Mouse (Mus musculus): ENCODE results near the gene Cd80. TPM values are rescaled to one million over a fixed set of nuclear protein-coding genes. Genes with fewer than 3 reads are reported as not detected.
"Not testable (repeated sequence)": the region's sequence is repeated elsewhere in the genome, so short reads cannot be mapped to it uniquely, and the experiment has no call there.

The Cd80 gene
- polyA plus RNA-seq, 1 experiment from 2014 or later, result 0.56 TPM

- Histone ChIP-seq H3K4me2 (peak overlapping the region; percentile 82), H3K27ac (replicated peaks) (peak overlapping the region; percentile 59), H3K9ac (peak overlapping the region; percentile 35; the same call in 1 of the 2 replicates), H3K4me1 (replicated peaks) (peaks cover 14% of the 10 kb centered on the region), H3K4me3 (peak overlapping the region; percentile 41)
- 27% methylated on average over 14 of the region's 14 CpGs for WGBS
- not testable (repeated sequence) for H3K9me3 ChIP-seq, H3K36me3 ChIP-seq, H3K27me3 ChIP-seq
- ATAC-seq (ENCODE audit: low FRiP score, low read depth), result peak; percentile 48; the same call in 1 of the 2 replicates
These were observed 21.9 kb downstream of the Cd80 start for GRCm38 (mm10) chr16:38477241-38477608.

GRCm38 (mm10) chr16:38478296-38478695 is 22.9 kb downstream of the Cd80 start:
- Histone ChIP-seq H3K27me3 (peaks cover 6% of the 10 kb centered on the region; the same call in 1 of the 2 replicates), H3K4me1 (replicated peaks) (peaks cover 14% of the 10 kb centered on the region)
- 93% methylated on average over 3 of the region's 3 CpGs for WGBS

GRCm38 (mm10) chr16:38481327-38481726 is 26.0 kb downstream of the Cd80 start:
- Histone ChIP-seq H3K4me3 (no peak overlapping the region), H3K4me2 (no peak overlapping the region), H3K27me3 (peaks cover 13% of the 10 kb centered on the region; the same call in 1 of the 2 replicates), H3K9me3 (no peaks in the 10 kb centered on the region), H3K9ac (no peak overlapping the region), H3K27ac (replicated peaks) (no peak overlapping the region), H3K36me3 (no peaks in the 10 kb centered on the region), H3K4me1 (replicated peaks) (peaks cover 11% of the 10 kb centered on the region)
- ATAC-seq (ENCODE audit: low FRiP score, low read depth), result no peak
- 82% methylated on average over 4 of the region's 4 CpGs for WGBS

More at GRCm38 (mm10) chr16:38478296-38478695, 22.9 kb downstream of the Cd80 start:
- ATAC-seq (ENCODE audit: low FRiP score, low read depth), result no peak
- no peaks in the 10 kb centered on the region for H3K36me3 ChIP-seq
- H3K9ac ChIP-seq, result no peak overlapping the region
- no peak overlapping the region for H3K4me3 ChIP-seq
- H3K9me3 ChIP-seq, result no peaks in the 10 kb centered on the region
- no peak overlapping the region for H3K27ac ChIP-seq (replicated peaks)
- no peak overlapping the region for H3K4me2 ChIP-seq

GRCm38 (mm10) chr16:38482780-38483562 is 27.6 kb downstream of the Cd80 start:
- no peaks in the 10 kb centered on the region for H3K36me3 ChIP-seq
- H3K4me2 ChIP-seq, result peak overlapping the region; percentile 55
- ATAC-seq (ENCODE audit: low FRiP score, low read depth), result peak; percentile 34
- no peaks in the 10 kb centered on the region for H3K9me3 ChIP-seq
- peak overlapping the region; percentile 31 for H3K4me3 ChIP-seq
- peaks cover 13% of the 10 kb centered on the region; the same call in 1 of the 2 replicates for H3K27me3 ChIP-seq
- no peak overlapping the region for H3K27ac ChIP-seq (replicated peaks)
- H3K9ac ChIP-seq, result no peak overlapping the region
- no peaks in the 10 kb centered on the region; the same call in 1 of the 2 replicates for H3K4me1 ChIP-seq (replicated peaks)
- WGBS, result 14% methylated on average over 32 of the region's 32 CpGs

- H3K9ac ChIP-seq, result no peak overlapping the region
- ATAC-seq (ENCODE audit: low FRiP score, low read depth), result 0 out of 2 replicates have a peak, but pooled peaks have one; percentile 11
These were observed 28.4 kb downstream of the Cd80 start for GRCm38 (mm10) chr16:38483582-38484309.

GRCm38 (mm10) chr16:38492551-38492950 is 37.2 kb downstream of the Cd80 start:
- 88% methylated on average over 3 of the region's 3 CpGs for WGBS
- Histone ChIP-seq H3K27me3 (no peaks in the 10 kb centered on the region), H3K9ac (no peak overlapping the region), H3K4me2 (no peak overlapping the region), H3K27ac (replicated peaks) (no peak overlapping the region), H3K4me3 (no peak overlapping the region), H3K36me3 (peaks cover 13% of the 10 kb centered on the region), H3K9me3 (no peaks in the 10 kb centered on the region), H3K4me1 (replicated peaks) (no peaks in the 10 kb centered on the region)
- no peak for ATAC-seq (ENCODE audit: low FRiP score, low read depth)

More at GRCm38 (mm10) chr16:38483582-38484309, 28.4 kb downstream of the Cd80 start:
- Histone ChIP-seq H3K4me1 (replicated peaks) (no peaks in the 10 kb centered on the region; the same call in 1 of the 2 replicates), H3K27ac (replicated peaks) (no peak overlapping the region), H3K36me3 (no peaks in the 10 kb centered on the region), H3K9me3 (no peaks in the 10 kb centered on the region), H3K4me3 (peak overlapping the region; percentile 31), H3K4me2 (peak overlapping the region; percentile 55), H3K27me3 (peaks cover 13% of the 10 kb centered on the region; the same call in 1 of the 2 replicates)
- WGBS, result 33% methylated on average over 42 of the region's 42 CpGs

- H3K27ac ChIP-seq (replicated peaks), result no peak overlapping the region
- 88% methylated on average over 10 of the region's 10 CpGs for whole genome bisulfite sequencing
- H3K27me3 ChIP-seq, result no peaks in the 10 kb centered on the region
- ATAC-seq (ENCODE audit: low FRiP score, low read depth), result no peak
- H3K9ac ChIP-seq, result no peak overlapping the region
- H3K4me2 ChIP-seq, result no peak overlapping the region
- no peaks in the 10 kb centered on the region for H3K4me1 ChIP-seq (replicated peaks)
- peaks cover 24% of the 10 kb centered on the region for H3K36me3 ChIP-seq
- no peaks in the 10 kb centered on the region for H3K9me3 ChIP-seq
- no peak overlapping the region for H3K4me3 ChIP-seq
These were observed 38.5 kb downstream of the Cd80 start for GRCm38 (mm10) chr16:38493890-38494289.

- Histone ChIP-seq H3K4me1 (replicated peaks) (no peaks in the 10 kb centered on the region), H3K4me3 (no peak overlapping the region), H3K4me2 (no peak overlapping the region), H3K36me3 (peaks cover 34% of the 10 kb centered on the region), H3K9ac (no peak overlapping the region), H3K27ac (replicated peaks) (no peak overlapping the region), H3K9me3 (no peaks in the 10 kb centered on the region), H3K27me3 (no peaks in the 10 kb centered on the region)
- no peak for ATAC-seq (ENCODE audit: low FRiP score, low read depth)
- WGBS, result 84% methylated on average over 7 of the region's 7 CpGs
These were observed 41.3 kb downstream of the Cd80 start for GRCm38 (mm10) chr16:38496604-38497140.

GRCm38 (mm10) chr16:38502469-38502868 is 47.1 kb downstream of the Cd80 start:
- ATAC-seq (ENCODE audit: low FRiP score, low read depth), result no peak
- H3K4me3 ChIP-seq, result no peak overlapping the region
- no peak overlapping the region for H3K27ac ChIP-seq (replicated peaks)
- H3K4me2 ChIP-seq, result no peak overlapping the region
- 92% methylated on average over 10 of the region's 10 CpGs for WGBS
- H3K4me1 ChIP-seq (replicated peaks), result no peaks in the 10 kb centered on the region
- H3K27me3 ChIP-seq, result no peaks in the 10 kb centered on the region
- H3K9ac ChIP-seq, result no peak overlapping the region
- peaks cover 47% of the 10 kb centered on the region for H3K36me3 ChIP-seq
- H3K9me3 ChIP-seq, result no peaks in the 10 kb centered on the region

GRCm38 (mm10) chr16:38503528-38503927 is 48.2 kb downstream of the Cd80 start:
- Histone ChIP-seq H3K4me3 (no peak overlapping the region), H3K27me3 (no peaks in the 10 kb centered on the region), H3K4me2 (no peak overlapping the region), H3K9ac (no peak overlapping the region), H3K4me1 (replicated peaks) (no peaks in the 10 kb centered on the region), H3K27ac (replicated peaks) (no peak overlapping the region), H3K36me3 (peaks cover 38% of the 10 kb centered on the region), H3K9me3 (no peaks in the 10 kb centered on the region)
- WGBS, result 93% methylated on average over 4 of the region's 4 CpGs
- ATAC-seq (ENCODE audit: low FRiP score, low read depth), result no peak

GRCm38 (mm10) chr16:38506041-38506634 is 50.8 kb downstream of the Cd80 start:
- H3K4me3 ChIP-seq, result no peak overlapping the region
- no peak overlapping the region for H3K4me2 ChIP-seq
- peaks cover 31% of the 10 kb centered on the region for H3K36me3 ChIP-seq
- no peak overlapping the region for H3K27ac ChIP-seq (replicated peaks)
- H3K9me3 ChIP-seq, result no peaks in the 10 kb centered on the region
- no peaks in the 10 kb centered on the region for H3K27me3 ChIP-seq
- no peaks in the 10 kb centered on the region for H3K4me1 ChIP-seq (replicated peaks)
- H3K9ac ChIP-seq, result no peak overlapping the region
- WGBS, result 72% methylated on average over 4 of the region's 4 CpGs
- peak; percentile 85 for ATAC-seq (ENCODE audit: low FRiP score, low read depth)
